Mouse (Mus musculus) spleen, adult 2 months (tissue): ENCODE measurements around the gene Gcnt3. TPM values are rescaled to one million over a fixed set of nuclear protein-coding genes. Genes with fewer than 3 reads are reported as not detected.

Experiments used
- DNase-seq, 2 experiments: peaks; one replicate each; pipeline versions ENCODE4 v3.0.0 to v3.0.0-alpha.2; 2012 to 2021; ENCODE audit warnings: low spot score in 2 of 2, low read depth in 1 of 2
- H3K27ac ChIP-seq: fragments of 200-500 bp; 2 replicates; pipeline ENCODE4 v1.5.1; 2012; ENCODE audit warnings: low read length, inconsistent platforms; ENCODE audit not compliant: insufficient read depth
- H3K27me3 ChIP-seq: fragments of 200-500 bp; 2 replicates; pipeline ENCODE4 v1.6.1; 2012; ENCODE audit warnings: mild to moderate bottlenecking, moderate library complexity, low read length, inconsistent platforms; ENCODE audit not compliant: control insufficient read depth, insufficient read depth
- H3K36me3 ChIP-seq: fragments of 200-500 bp; 2 replicates; pipeline ENCODE4 v1.6.1; 2012; ENCODE audit warnings: mild to moderate bottlenecking, low read length, inconsistent platforms; ENCODE audit not compliant: control insufficient read depth, insufficient read depth
- H3K4me1 ChIP-seq: fragments of 200-500 bp; 2 replicates; pipeline ENCODE4 v1.6.1; 2011; ENCODE audit warnings: inconsistent platforms; ENCODE audit not compliant: control insufficient read depth, insufficient read depth, insufficient read length
- H3K4me3 ChIP-seq: fragments of 200-500 bp; 2 replicates; pipeline ENCODE4 v1.5.1; 2011; ENCODE audit warnings: mild to moderate bottlenecking, inconsistent platforms; ENCODE audit not compliant: insufficient read depth, insufficient read length; ENCODE audit errors: extremely low read depth
- CTCF ChIP-seq: fragments of 200-500 bp; IDR thresholded peaks from 2 replicates; pipeline ENCODE4 v1.5.1; 2011; ENCODE audit warnings: mild to moderate bottlenecking, inconsistent platforms; ENCODE audit not compliant: insufficient read depth, insufficient read length, insufficient replicate concordance; ENCODE audit errors: extremely low read depth
- POLR2A ChIP-seq: fragments of 200-500 bp; IDR thresholded peaks from 2 replicates; pipeline ENCODE4 v1.6.1; 2011; ENCODE audit warnings: low read depth, low read length, inconsistent platforms
- WGBS: fragments of 180-500 bp; shearing (Covaris S2); methylation state at CpG from one replicate; pipeline ENCODE4 v1.1.7; 2018; 5-methylcytosine and 5-hydroxymethylcytosine counted together
- polyA plus RNA-seq: library from polyadenylated mRNA; depleted of rRNA; stranded (reverse); fragments of >200 nt; gene quantifications from 2 replicates; pipeline ENCODE4 v1.2.3, GENCODE M21; 2012

The Gcnt3 gene
- polyA plus RNA-seq, 1 experiment, result not detected

- Histone ChIP-seq H3K36me3 (peaks cover 13% of the 10 kb centered on the region; the same call in 1 of the 2 replicates), H3K4me3 (no peak overlapping the region), H3K4me1 (no peaks in the 10 kb centered on the region), H3K27me3 (no peaks in the 10 kb centered on the region), H3K27ac (no peak overlapping the region)
- no peak for DNase-seq
- WGBS, result 67% methylated on average over 1 of the region's 1 CpGs
- no peak for TF ChIP-seq CTCF
- no peak for TF ChIP-seq POLR2A
Measured at GRCm38 (mm10) chr9:70021610-70022009, 16.3 kb downstream of the Gcnt3 start.

- Histone ChIP-seq H3K4me1 (no peaks in the 10 kb centered on the region), H3K36me3 (peaks cover 14% of the 10 kb centered on the region; the same call in 1 of the 2 replicates)
- DNase-seq, result no peak
Measured at GRCm38 (mm10) chr9:70018879-70019278, 19.0 kb downstream of the Gcnt3 start.

GRCm38 (mm10) chr9:70015632-70016031 lies 22.3 kb downstream of the Gcnt3 start:
- no peak overlapping the region for H3K27ac ChIP-seq
- no peak overlapping the region for H3K4me3 ChIP-seq
- WGBS, result 93% methylated on average over 2 of the region's 2 CpGs
- H3K27me3 ChIP-seq, result no peaks in the 10 kb centered on the region
- TF ChIP-seq POLR2A (no peak), CTCF (no peak)
- DNase-seq, result no peak
- H3K36me3 ChIP-seq, result peaks cover 9% of the 10 kb centered on the region; the same call in 1 of the 2 replicates
- H3K4me1 ChIP-seq, result no peaks in the 10 kb centered on the region

More at GRCm38 (mm10) chr9:70018879-70019278, 19.0 kb downstream of the Gcnt3 start:
- H3K4me3 ChIP-seq, result no peak overlapping the region
- H3K27me3 ChIP-seq, result no peaks in the 10 kb centered on the region
- H3K27ac ChIP-seq, result no peak overlapping the region
- no peak for TF ChIP-seq CTCF
- TF ChIP-seq POLR2A, result no peak

- TF ChIP-seq CTCF (no peak), POLR2A (peak; percentile 73)
- H3K4me1 ChIP-seq, result no peaks in the 10 kb centered on the region
Measured at GRCm38 (mm10) chr9:70012408-70012901, 25.4 kb downstream of the Gcnt3 start, which contains the start of gene Gtf2a2. TSS of gene Gtf2a2 (plus strand) at chr9:70012550.

GRCm38 (mm10) chr9:70011537-70012407 lies 26.1 kb downstream of the Gcnt3 start:
- Histone ChIP-seq H3K36me3 (peaks cover 11% of the 10 kb centered on the region), H3K27me3 (no peaks in the 10 kb centered on the region), H3K27ac (peak overlapping the region; percentile 6; the same call in 1 of the 2 replicates), H3K4me3 (peak overlapping the region; percentile 98), H3K4me1 (no peaks in the 10 kb centered on the region)
- WGBS, result 58% methylated on average over 14 of the region's 14 CpGs
- TF ChIP-seq CTCF (no peak), POLR2A (no peak)
- no peak for DNase-seq

More at GRCm38 (mm10) chr9:70012408-70012901, 25.4 kb downstream of the Gcnt3 start, which contains the start of gene Gtf2a2:
- Histone ChIP-seq H3K4me3 (peak within 1 kb of the TSS; percentile 98), H3K27ac (peak within 1 kb of the TSS; percentile 89), H3K27me3 (no peaks in the 10 kb centered on the region), H3K36me3 (peaks cover 12% of the 10 kb centered on the region)
- under 1% methylated on average over 56 of the region's 57 CpGs for WGBS
- peak; percentile 72 to 91 for DNase-seq

- Histone ChIP-seq H3K36me3 (peaks cover 10% of the 10 kb centered on the region), H3K4me3 (no peak overlapping the region), H3K27ac (no peak overlapping the region), H3K4me1 (no peaks in the 10 kb centered on the region), H3K27me3 (no peaks in the 10 kb centered on the region)
- TF ChIP-seq CTCF (no peak), POLR2A (no peak)
- no peak for DNase-seq
- WGBS, result 82% methylated on average over 5 of the region's 5 CpGs
Measured at GRCm38 (mm10) chr9:70010781-70011473, 27.0 kb downstream of the Gcnt3 start.
